Mouse (Mus musculus): ENCODE results near the gene Gm49325. TPM values are rescaled to one million over a fixed set of nuclear protein-coding genes. Genes with fewer than 3 reads are reported as not detected.

Gene Gm49325
- total RNA-seq, 2 experiments from 2014 or later = 15.9 to 20.8 TPM

GRCm38 (mm10) chr10:77627497-77627896 lies 21.5 kb downstream of the Gm49325 start:
- peak; percentile 90 for DNase-seq

GRCm38 (mm10) chr10:77629163-77629562 lies 23.2 kb downstream of the Gm49325 start:
- DNase-seq = no peak

- no peak for DNase-seq
Measured at GRCm38 (mm10) chr10:77629970-77630369, 24.0 kb downstream of the Gm49325 start.

- DNase-seq = no peak
Measured at GRCm38 (mm10) chr10:77634016-77634415, 28.0 kb downstream of the Gm49325 start.

GRCm38 (mm10) chr10:77634452-77635231 lies 28.6 kb downstream of the Gm49325 start:
- peak; percentile 60 for DNase-seq

GRCm38 (mm10) chr10:77636234-77636922 lies 30.4 kb downstream of the Gm49325 start:
- DNase-seq = no peak

- DNase-seq = peak; percentile 52
Measured at GRCm38 (mm10) chr10:77638956-77639355, 33.0 kb downstream of the Gm49325 start.

GRCm38 (mm10) chr10:77643160-77643559 lies 37.2 kb downstream of the Gm49325 start:
- DNase-seq = no peak

GRCm38 (mm10) chr10:77645571-77645970 lies 39.6 kb downstream of the Gm49325 start:
- DNase-seq = no peak

GRCm38 (mm10) chr10:77647461-77647860 lies 41.5 kb downstream of the Gm49325 start:
- DNase-seq = no peak

- DNase-seq = no peak
Measured at GRCm38 (mm10) chr10:77647901-77648300, 41.9 kb downstream of the Gm49325 start.

GRCm38 (mm10) chr10:77652046-77652445 lies 46.0 kb downstream of the Gm49325 start:
- no peak for DNase-seq

GRCm38 (mm10) chr10:77658286-77658994 lies 52.4 kb downstream of the Gm49325 start:
- peak; percentile 59 for DNase-seq

GRCm38 (mm10) chr10:77663949-77664665 lies 58.1 kb downstream of the Gm49325 start:
- no peak for DNase-seq

GRCm38 (mm10) chr10:77666342-77666741 lies 60.3 kb downstream of the Gm49325 start:
- peak; percentile 21 for DNase-seq

GRCm38 (mm10) chr10:77667402-77667801 lies 61.4 kb downstream of the Gm49325 start:
- no peak for DNase-seq

- no peak for DNase-seq
Measured at GRCm38 (mm10) chr10:77670710-77671109, 64.7 kb downstream of the Gm49325 start.

- DNase-seq = no peak
Measured at GRCm38 (mm10) chr10:77671519-77671918, 65.5 kb downstream of the Gm49325 start.

GRCm38 (mm10) chr10:77673765-77674164 lies 67.8 kb downstream of the Gm49325 start:
- no peak for DNase-seq

- DNase-seq = no peak
Measured at GRCm38 (mm10) chr10:77677562-77677961, 71.6 kb downstream of the Gm49325 start.

GRCm38 (mm10) chr10:77682994-77683393 lies 77.0 kb downstream of the Gm49325 start:
- DNase-seq = no peak

- no peak for DNase-seq
Measured at GRCm38 (mm10) chr10:77684181-77684580, 78.2 kb downstream of the Gm49325 start.
